Mouse (Mus musculus): ENCODE measurements around the gene Usp36. TPM values are rescaled to one million over a fixed set of nuclear protein-coding genes. Genes with fewer than 3 reads are reported as not detected.
"Not testable (repeated sequence)": the region's sequence is repeated elsewhere in the genome, so short reads cannot be mapped to it uniquely, and the experiment has no call there.

The Usp36 gene
- polyA plus RNA-seq, 1 experiment from 2014 or later = 13.6 TPM

- Histone ChIP-seq H3K4me3 (replicated peaks; ENCODE audit: low read length) (no peak overlapping the region), H3K27ac (no peak overlapping the region), H3K27me3 (ENCODE audit: control insufficient read depth, insufficient read depth, low read length) (no peaks in the 10 kb centered on the region), H3K9me3 (ENCODE audit: control insufficient read depth, low read length) (no peaks in the 10 kb centered on the region), H3K9ac (no peak overlapping the region), H3K36me3 (replicated peaks; ENCODE audit: control insufficient read depth, insufficient read depth) (peaks cover 38% of the 10 kb centered on the region), H3K4me2 (replicated peaks) (no peak overlapping the region), H3K4me1 (replicated peaks; ENCODE audit: control insufficient read depth, insufficient read depth, low read length) (peaks cover 2% of the 10 kb centered on the region; the same call in 1 of the 2 replicates)
- ATAC-seq (ENCODE audit: low FRiP score) (no peak), DNase-seq (ENCODE audit: low spot score) (no peak)
- WGBS = 88% methylated on average over 8 of the region's 8 CpGs
Observed at GRCm38 (mm10) chr11:118316231-118316806, 26.3 kb upstream of the Usp36 start.

DNA sequence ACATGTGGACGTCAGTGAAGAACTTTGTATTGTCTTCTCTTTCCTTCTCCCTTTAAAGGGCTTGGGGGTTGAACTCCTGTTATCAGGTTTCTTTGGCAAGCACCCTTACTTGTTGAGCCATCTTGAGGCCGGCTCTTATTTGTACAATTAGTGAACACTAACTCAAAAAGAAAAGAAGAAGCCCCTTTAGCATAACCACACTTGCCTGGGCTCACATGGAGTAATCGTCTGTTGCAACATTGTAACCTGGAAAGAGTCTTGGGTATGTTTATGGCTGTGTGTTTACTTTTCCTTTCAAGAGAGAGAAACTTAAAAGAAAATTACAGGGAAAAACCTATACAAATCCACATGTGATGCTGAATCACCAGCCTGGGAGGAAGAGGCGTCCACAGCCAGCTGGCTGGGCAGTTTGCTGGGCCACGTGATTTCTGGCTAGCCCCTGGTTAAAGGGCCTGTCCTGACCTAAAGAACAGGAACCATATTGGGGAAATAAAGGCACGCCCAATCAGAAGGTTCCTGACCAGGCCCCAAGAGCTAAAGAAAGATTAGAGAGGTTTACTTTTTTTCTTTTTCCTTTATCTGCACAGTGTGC is 22.2 kb upstream of the Usp36 start:
- no peaks in the 10 kb centered on the region for H3K4me1 ChIP-seq (replicated peaks; ENCODE audit: control insufficient read depth, insufficient read depth, low read length)
- no peak for ATAC-seq (ENCODE audit: low FRiP score)
- H3K9me3 ChIP-seq (ENCODE audit: control insufficient read depth, low read length) = peaks cover 4% of the 10 kb centered on the region; the same call in 1 of the 2 replicates
- no peaks in the 10 kb centered on the region for H3K27me3 ChIP-seq (ENCODE audit: control insufficient read depth, insufficient read depth, low read length)
- no peak overlapping the region for H3K9ac ChIP-seq
- H3K27ac ChIP-seq = no peak overlapping the region
- H3K4me2 ChIP-seq (replicated peaks) = no peak overlapping the region
- peaks cover 62% of the 10 kb centered on the region for H3K36me3 ChIP-seq (replicated peaks; ENCODE audit: control insufficient read depth, insufficient read depth)
- 88% methylated on average over 6 of the region's 6 CpGs for WGBS
- no peak for DNase-seq (ENCODE audit: low spot score)
- H3K4me3 ChIP-seq (replicated peaks; ENCODE audit: low read length) = no peak overlapping the region

- H3K36me3 ChIP-seq (replicated peaks; ENCODE audit: control insufficient read depth, insufficient read depth) = peaks cover 52% of the 10 kb centered on the region
Observed at GRCm38 (mm10) chr11:118307962-118308361, 17.9 kb upstream of the Usp36 start.

GRCm38 (mm10) chr11:118303959-118304358 is 13.9 kb upstream of the Usp36 start:
- H3K4me2 ChIP-seq (replicated peaks); H3K9me3 ChIP-seq (ENCODE audit: control insufficient read depth, low read length); H3K9ac ChIP-seq; H3K4me3 ChIP-seq (replicated peaks; ENCODE audit: low read length); DNase-seq (ENCODE audit: low spot score); ATAC-seq (ENCODE audit: low FRiP score); H3K4me1 ChIP-seq (replicated peaks; ENCODE audit: control insufficient read depth, insufficient read depth, low read length); H3K27me3 ChIP-seq (ENCODE audit: control insufficient read depth, insufficient read depth, low read length); H3K27ac ChIP-seq: not testable (repeated sequence)
- H3K36me3 ChIP-seq (replicated peaks; ENCODE audit: control insufficient read depth, insufficient read depth) = peaks cover 25% of the 10 kb centered on the region
- WGBS = 92% methylated on average over 4 of the region's 4 CpGs

More at GRCm38 (mm10) chr11:118307962-118308361, 17.9 kb upstream of the Usp36 start:
- H3K27ac ChIP-seq; DNase-seq (ENCODE audit: low spot score); ATAC-seq (ENCODE audit: low FRiP score); H3K4me3 ChIP-seq (replicated peaks; ENCODE audit: low read length); H3K27me3 ChIP-seq (ENCODE audit: control insufficient read depth, insufficient read depth, low read length); H3K9ac ChIP-seq; H3K9me3 ChIP-seq (ENCODE audit: control insufficient read depth, low read length); H3K4me1 ChIP-seq (replicated peaks; ENCODE audit: control insufficient read depth, insufficient read depth, low read length); H3K4me2 ChIP-seq (replicated peaks): not testable (repeated sequence)
- 85% methylated on average over 2 of the region's 2 CpGs for WGBS

DNA sequence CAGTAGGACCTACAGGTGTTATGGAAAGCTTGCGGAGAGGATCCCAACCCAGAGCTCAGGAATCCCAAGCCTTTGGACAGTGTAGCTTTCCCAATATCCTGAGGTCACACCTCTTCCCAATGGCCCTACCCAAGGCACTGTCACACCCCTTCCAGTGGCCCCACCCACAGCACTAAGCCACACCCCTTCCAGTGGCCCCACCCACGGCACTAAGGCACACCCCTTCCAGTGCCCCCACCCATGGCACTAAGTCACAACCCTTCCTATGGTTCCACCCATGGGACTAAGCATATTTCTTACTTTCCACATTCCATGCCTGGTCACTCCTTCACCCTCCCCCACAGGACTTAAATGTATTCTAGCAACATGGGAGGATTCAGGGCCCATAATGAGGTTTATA is 8.8 kb upstream of the Usp36 start:
- no peak for ATAC-seq (ENCODE audit: low FRiP score)
- H3K4me2 ChIP-seq (replicated peaks) = no peak overlapping the region
- 79% methylated on average over 2 of the region's 2 CpGs for WGBS
- H3K36me3 ChIP-seq (replicated peaks; ENCODE audit: control insufficient read depth, insufficient read depth) = peaks cover 9% of the 10 kb centered on the region
- H3K9me3 ChIP-seq (ENCODE audit: control insufficient read depth, low read length) = no peaks in the 10 kb centered on the region
- H3K4me3 ChIP-seq (replicated peaks; ENCODE audit: low read length) = no peak overlapping the region
- no peaks in the 10 kb centered on the region for H3K27me3 ChIP-seq (ENCODE audit: control insufficient read depth, insufficient read depth, low read length)
- H3K4me1 ChIP-seq (replicated peaks; ENCODE audit: control insufficient read depth, insufficient read depth, low read length) = no peaks in the 10 kb centered on the region; the same call in 1 of the 2 replicates
- no peak overlapping the region for H3K27ac ChIP-seq
- DNase-seq (ENCODE audit: low spot score) = no peak
- no peak overlapping the region for H3K9ac ChIP-seq

DNA sequence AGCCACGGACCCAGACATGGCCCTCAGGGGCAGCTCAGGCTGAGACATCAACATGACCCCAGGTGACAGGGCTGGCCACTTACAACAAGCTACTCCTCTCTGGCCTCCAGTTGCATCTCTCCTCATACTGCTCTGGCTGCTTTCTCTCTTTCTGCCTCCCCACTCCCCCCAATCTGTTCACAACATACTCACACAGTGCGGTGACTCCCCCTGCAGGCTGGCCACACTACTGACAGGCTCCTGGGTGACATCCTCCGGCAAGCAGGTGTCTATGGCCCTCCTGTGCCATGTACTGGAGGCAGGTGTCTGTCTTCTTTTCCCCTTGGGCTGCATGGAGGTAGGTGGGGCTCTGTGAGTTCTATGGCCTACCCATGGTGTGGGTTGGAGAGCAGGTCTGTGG is 7.9 kb upstream of the Usp36 start:
- H3K4me3 ChIP-seq (replicated peaks; ENCODE audit: low read length) = no peak overlapping the region
- DNase-seq (ENCODE audit: low spot score) (no peak), ATAC-seq (ENCODE audit: low FRiP score) (no peak)
- H3K4me1 ChIP-seq (replicated peaks; ENCODE audit: control insufficient read depth, insufficient read depth, low read length) = no peaks in the 10 kb centered on the region; the same call in 1 of the 2 replicates
- no peak overlapping the region for H3K27ac ChIP-seq
- no peak overlapping the region for H3K9ac ChIP-seq
- no peaks in the 10 kb centered on the region for H3K27me3 ChIP-seq (ENCODE audit: control insufficient read depth, insufficient read depth, low read length)
- 88% methylated on average over 3 of the region's 3 CpGs for WGBS
- H3K4me2 ChIP-seq (replicated peaks) = no peak overlapping the region
- no peaks in the 10 kb centered on the region for H3K9me3 ChIP-seq (ENCODE audit: control insufficient read depth, low read length)
- H3K36me3 ChIP-seq (replicated peaks; ENCODE audit: control insufficient read depth, insufficient read depth) = peaks cover 2% of the 10 kb centered on the region

GRCm38 (mm10) chr11:118295026-118295425 is 5.0 kb upstream of the Usp36 start:
- no peak overlapping the region for H3K9ac ChIP-seq
- H3K36me3 ChIP-seq (replicated peaks; ENCODE audit: control insufficient read depth, insufficient read depth) = no peaks in the 10 kb centered on the region
- no peak overlapping the region for H3K4me3 ChIP-seq (replicated peaks; ENCODE audit: low read length)
- H3K4me2 ChIP-seq (replicated peaks) = no peak overlapping the region
- no peaks in the 10 kb centered on the region for H3K27me3 ChIP-seq (ENCODE audit: control insufficient read depth, insufficient read depth, low read length)
- peaks cover 6% of the 10 kb centered on the region for H3K4me1 ChIP-seq (replicated peaks; ENCODE audit: control insufficient read depth, insufficient read depth, low read length)
- no peaks in the 10 kb centered on the region for H3K9me3 ChIP-seq (ENCODE audit: control insufficient read depth, low read length)
- H3K27ac ChIP-seq = peak overlapping the region; percentile 48; the same call in 1 of the 2 replicates
- 84% methylated on average over 2 of the region's 2 CpGs for WGBS
- DNase-seq (ENCODE audit: low spot score) (no peak), ATAC-seq (ENCODE audit: low FRiP score) (no peak)

GRCm38 (mm10) chr11:118292671-118293070 is 2.6 kb upstream of the Usp36 start:
- Histone ChIP-seq H3K9ac (no peak overlapping the region), H3K4me2 (replicated peaks) (no peak overlapping the region), H3K27ac (no peak overlapping the region), H3K4me1 (replicated peaks; ENCODE audit: control insufficient read depth, insufficient read depth, low read length) (peaks cover 15% of the 10 kb centered on the region), H3K36me3 (replicated peaks; ENCODE audit: control insufficient read depth, insufficient read depth) (peaks cover 2% of the 10 kb centered on the region), H3K27me3 (ENCODE audit: control insufficient read depth, insufficient read depth, low read length) (no peaks in the 10 kb centered on the region), H3K9me3 (ENCODE audit: control insufficient read depth, low read length) (no peaks in the 10 kb centered on the region), H3K4me3 (replicated peaks; ENCODE audit: low read length) (no peak overlapping the region)
- ATAC-seq (ENCODE audit: low FRiP score) (no peak), DNase-seq (ENCODE audit: low spot score) (no peak)
- 79% methylated on average over 6 of the region's 6 CpGs for WGBS

DNA sequence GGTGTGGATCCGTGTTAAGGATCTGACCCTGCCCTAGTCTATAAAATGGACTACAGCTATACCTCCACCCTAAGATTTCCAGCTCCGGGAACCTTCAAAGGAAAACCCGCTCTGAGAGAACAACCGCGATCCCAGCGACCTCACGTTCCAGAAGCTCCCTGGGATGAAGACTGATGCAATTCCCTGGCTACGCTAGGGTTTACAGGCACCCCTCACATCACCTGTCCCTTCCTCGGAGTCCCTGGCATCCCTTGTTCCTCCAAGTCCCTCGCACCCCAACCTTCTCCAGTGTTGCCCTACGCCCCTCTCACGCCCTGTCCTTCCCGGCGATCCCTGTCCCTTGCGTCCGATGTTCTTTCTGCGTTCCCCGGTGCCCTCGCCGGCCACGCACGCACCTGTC is 482 bp downstream of the Usp36 start:
- peaks cover 33% of the 10 kb centered on the region for H3K36me3 ChIP-seq (replicated peaks; ENCODE audit: control insufficient read depth, insufficient read depth)
- peaks cover 15% of the 10 kb centered on the region for H3K4me1 ChIP-seq (replicated peaks; ENCODE audit: control insufficient read depth, insufficient read depth, low read length)
- ATAC-seq (ENCODE audit: low FRiP score) (no peak; the same call in 1 of the 2 replicates), DNase-seq (ENCODE audit: low spot score) (peak; percentile 29)
- peak overlapping the region; percentile 81 for H3K4me3 ChIP-seq (replicated peaks; ENCODE audit: low read length)
- peak overlapping the region; percentile 96 for H3K4me2 ChIP-seq (replicated peaks)
- WGBS = 0% methylated on average over 22 of the region's 22 CpGs
- H3K27me3 ChIP-seq (ENCODE audit: control insufficient read depth, insufficient read depth, low read length) = no peaks in the 10 kb centered on the region
- H3K9ac ChIP-seq = peak overlapping the region; percentile 82
- no peaks in the 10 kb centered on the region for H3K9me3 ChIP-seq (ENCODE audit: control insufficient read depth, low read length)
- H3K27ac ChIP-seq = peak overlapping the region; percentile 72

All from hindbrain, embryonic 14.5 days (tissue).